Mouse (Mus musculus): ENCODE data around the gene Meltf. TPM values are rescaled to one million over a fixed set of nuclear protein-coding genes. Genes with fewer than 3 reads are reported as not detected.
"Not testable (repeated sequence)": the region's sequence is repeated elsewhere in the genome, so short reads cannot be mapped to it uniquely, and the experiment has no call there.

The Meltf gene
- total RNA-seq, 2 experiments from 2014 or later: 0.07 TPM; not detected in 1

DNA sequence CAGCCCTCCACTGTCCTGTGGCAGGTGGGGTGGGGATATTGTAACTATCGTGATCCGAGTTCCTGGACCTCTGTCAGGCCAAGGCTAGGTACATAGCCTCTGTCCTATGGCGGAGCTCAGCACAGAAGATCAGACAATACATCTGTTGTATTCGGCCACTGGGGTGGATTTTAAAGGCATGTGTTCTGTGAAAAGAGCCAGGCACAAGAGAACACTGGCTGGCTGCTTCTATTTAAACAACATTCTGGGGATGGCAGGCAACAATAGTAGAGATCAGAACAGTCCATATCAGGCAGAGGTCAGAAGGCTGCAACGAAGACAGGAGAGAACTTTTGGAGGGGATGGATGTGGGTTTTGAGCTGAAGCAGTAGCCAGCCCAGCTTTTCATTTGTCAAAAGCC lies 53.6 kb downstream of the Meltf start:
- intact Hi-C loops (cut with DNase I): no loop called here
- DNase-seq: no peak

DNA sequence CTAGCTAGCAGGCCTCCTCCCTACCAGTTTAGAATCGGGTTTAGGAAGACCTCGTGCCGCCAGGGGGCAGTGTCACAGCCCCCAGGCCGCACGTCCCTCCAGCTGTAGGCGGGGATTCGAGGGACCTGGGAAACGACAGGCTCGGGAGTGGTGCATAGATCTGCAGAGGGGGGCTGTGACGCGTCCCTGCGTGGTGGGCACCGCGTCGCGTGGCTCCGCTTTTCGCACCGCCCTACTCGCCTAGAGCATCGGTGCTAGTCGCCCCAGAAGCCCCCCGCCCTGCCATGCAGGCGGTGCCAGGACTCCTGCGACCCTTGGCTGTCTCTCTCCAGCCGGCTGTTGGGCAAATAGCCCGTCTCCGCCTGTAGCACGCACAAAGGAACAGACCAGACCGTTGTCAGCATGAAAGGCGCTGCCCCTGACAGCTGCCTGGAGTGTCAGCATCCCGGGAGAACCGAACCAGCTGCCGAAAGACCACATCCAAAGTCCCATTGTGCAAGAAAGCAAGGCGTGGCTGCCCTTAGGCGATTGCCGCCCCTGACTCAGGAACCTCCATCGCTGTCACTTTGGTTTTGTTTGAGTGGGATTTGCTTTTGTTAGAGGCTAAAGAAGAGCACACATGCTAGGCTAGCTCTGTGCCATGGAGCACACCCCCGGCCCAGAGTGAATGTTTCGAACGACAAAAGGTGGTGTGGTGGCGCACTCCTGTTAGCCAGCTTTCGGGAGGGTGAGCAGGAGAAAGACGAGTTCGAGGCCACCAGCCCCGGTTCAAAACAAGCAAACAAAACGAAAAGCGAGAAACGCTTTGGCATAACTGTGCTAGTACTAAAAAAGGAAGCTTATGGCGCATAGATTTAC lies 54.5 kb downstream of the Meltf start:
- DNase-seq: peak; percentile 89 to 93
- intact Hi-C loops (cut with DNase I): no loop called here

DNA sequence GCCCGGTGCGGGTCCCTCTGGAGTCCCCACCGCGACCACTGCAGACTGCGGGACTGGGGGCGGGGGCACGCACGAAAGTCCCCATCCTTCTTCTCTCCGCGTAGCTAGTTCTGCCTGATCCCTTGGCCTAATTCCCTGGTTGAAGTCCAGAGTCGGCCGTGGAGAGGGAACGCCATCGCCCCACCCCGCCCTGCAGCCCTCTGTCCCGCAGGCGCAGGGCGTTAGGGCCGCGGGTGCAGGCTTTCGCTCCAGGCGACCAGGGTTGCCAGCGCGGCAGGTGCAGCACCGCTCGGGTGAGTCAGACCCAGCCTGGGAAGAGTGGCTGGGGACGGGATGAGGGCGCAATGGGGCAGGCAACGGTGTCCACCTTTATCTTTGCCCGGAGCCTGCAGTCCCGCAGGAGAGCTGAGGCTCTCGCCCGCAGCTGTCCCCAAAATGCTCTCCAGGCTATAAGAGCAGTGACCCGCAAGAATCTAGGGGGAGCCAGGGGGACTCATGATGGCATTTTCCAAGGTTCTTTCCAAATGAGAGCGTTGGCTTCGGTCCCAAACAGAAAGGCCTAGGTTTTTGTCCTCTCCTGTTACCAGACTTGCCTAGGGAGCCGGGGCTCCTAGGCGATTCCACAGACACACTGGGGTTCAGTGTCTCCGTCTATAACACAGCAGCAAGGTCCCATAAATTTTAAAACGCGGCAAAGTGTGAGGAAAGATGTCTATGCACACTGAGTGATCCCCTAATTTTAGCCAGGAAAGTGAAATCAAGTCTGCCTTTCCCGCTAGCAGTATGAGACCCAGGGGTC lies 55.3 kb downstream of the Meltf start, which contains the start of gene Pigz:
TSS of gene Pigz (plus strand) at position 101 of the 799 bp plus-strand sequence.
- peak; percentile 68 to 72 for DNase-seq
- intact Hi-C loops (cut with DNase I): no loop called here

DNA sequence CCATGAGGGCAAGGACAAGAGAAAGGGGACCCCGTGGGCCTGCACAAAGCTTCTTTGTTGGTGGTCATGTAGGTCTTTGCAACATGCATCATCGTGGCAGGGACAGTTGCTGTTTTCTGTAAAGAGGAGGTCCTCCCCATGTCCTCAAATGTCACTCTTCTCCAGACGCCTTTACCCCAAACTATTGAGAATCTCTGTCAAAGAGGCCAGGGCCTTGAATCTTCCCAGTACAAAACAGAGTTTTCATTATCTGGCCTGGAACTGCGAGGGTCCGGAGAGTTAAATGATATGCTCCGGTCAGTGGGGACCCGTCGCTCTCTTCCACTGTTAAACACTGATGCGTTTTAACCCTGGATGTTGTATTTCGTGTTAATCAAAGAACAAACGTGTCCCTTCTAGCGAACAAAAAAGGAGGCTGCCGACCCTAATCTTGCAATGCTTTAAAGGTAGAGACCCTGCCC lies 56.0 kb downstream of the Meltf start:
- DNase-seq: no peak
- intact Hi-C loops (cut with DNase I): no loop called here

DNA sequence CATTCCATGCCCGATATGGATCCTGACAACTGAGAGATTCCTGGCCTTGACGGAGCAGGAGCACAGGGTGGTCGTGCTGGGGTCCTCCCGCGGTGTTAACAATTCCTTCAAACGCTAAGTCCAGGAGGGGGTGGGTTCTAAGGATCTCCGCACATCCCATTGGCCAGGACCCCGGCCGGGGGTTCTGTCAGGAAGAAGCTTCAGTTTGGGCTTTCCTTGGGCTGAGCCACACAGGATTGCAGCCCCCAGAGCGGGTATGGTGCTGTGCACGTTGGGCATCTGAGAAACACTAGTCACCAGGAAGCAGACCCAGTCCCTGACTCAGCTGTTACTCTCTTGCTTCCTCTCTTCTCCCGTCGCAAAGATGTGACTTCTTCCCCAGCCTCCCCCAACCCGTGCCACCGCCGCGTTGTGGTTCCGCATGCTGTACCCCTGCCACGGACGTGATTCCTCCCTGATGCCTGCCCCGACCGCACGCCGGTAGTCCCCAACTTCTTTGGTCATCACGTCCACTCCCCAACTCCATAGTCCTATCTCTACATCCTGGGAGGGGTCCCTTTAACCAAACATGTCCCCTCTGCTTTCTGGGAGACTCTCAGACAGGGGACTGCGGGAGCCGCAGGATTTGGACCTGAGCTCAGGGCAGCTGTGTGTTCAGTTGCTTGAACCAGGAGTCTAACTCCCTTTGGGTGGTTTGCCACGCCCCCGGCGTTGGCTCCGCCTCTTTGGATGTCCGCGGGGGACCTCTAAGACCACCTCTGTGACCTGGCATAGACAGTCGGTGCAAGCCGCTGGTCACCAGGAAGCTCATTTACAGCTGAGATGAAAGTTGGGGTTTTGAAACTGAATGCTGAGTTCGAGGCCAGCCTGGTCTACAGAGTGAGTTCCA lies 56.7 kb downstream of the Meltf start:
- no peak for DNase-seq

DNA sequence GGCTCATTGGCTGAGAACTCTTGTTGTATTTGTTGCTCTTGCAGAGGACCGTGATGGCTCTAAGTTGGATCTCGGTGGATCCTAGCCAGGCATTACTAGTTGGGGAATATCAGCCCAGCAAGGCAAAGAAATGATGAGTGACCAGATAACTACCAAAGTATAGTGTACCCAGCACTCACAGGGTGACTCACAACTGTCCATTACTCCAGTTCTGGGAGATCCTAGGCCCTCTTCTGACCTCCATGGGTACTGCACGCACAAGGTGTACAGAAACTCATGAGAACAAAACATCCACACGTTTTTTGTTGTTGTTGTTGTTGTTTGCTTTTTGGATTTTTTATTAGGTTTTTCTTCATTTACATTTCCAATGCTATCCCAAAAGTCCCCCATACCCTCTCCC lies 58.0 kb downstream of the Meltf start:
- DNase-seq: no peak
- intact Hi-C loops (cut with DNase I): no loop called here

More for the DNA sequence above, 56.7 kb downstream of the Meltf start:
- intact Hi-C loops (cut with DNase I): no loop called here

DNA sequence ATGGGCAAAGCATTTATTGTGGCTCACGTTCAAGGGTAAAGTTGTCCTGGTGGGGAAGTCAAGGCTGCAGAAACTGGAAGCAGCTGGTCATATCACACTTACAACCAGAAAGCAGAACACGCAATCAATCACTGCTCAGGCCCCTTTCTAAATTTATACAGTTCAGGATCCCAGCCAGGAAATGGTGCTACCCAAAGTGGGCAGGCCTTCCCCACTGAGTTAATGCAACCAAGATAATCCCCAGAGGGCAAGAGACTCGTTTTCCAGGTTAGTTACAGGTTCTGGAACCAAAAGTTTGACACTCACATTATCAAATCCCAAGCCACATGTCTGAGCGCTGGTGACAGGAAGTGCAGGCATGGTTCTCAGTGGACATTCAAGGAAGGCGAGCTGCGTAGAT lies 60.2 kb downstream of the Meltf start:
- intact Hi-C loops (cut with DNase I): no loop called here
- DNase-seq: no peak

DNA sequence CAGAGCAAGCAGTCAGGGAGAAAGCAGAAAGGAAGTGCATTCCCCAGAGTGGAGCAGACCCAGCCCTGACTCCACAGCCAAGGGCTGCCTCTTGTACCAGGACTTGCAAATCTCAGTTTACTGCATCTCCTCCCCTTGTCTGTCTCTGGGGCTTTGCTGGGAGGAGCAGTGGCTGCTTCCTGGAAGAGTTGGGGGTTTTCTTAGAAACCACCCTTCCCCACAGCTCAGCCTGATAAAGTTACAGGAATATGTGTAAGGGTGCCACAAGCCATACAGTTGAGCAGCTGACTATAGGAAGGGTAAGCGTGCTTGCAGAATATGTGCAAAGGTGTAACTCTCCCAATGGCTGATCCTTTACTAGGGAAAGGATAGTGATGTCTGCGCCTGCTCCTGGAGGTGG lies 62.0 kb downstream of the Meltf start:
- intact Hi-C loops (cut with DNase I): no loop called here
- no peak for DNase-seq

DNA sequence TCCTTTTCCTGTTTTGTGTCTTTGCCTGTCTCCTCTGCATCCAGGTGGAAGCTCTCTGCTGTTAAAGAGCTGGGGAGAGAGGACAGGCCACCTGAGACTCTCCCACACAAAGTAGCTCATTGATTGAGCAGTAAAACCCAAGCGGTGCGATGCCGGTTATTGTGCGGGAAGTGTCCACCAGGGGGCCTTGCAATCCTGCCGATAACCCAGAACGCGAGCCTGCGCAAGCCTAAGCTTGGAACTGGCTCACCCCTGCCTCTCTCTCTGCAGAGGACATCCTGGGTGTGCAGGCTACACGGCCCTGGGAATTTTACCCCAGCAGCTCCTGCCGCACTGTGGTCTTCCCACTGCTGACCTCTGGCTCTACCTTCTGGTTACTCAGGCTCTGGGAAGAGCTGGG lies 65.4 kb downstream of the Meltf start:
- intact Hi-C loops (cut with DNase I): no loop called here

DNA sequence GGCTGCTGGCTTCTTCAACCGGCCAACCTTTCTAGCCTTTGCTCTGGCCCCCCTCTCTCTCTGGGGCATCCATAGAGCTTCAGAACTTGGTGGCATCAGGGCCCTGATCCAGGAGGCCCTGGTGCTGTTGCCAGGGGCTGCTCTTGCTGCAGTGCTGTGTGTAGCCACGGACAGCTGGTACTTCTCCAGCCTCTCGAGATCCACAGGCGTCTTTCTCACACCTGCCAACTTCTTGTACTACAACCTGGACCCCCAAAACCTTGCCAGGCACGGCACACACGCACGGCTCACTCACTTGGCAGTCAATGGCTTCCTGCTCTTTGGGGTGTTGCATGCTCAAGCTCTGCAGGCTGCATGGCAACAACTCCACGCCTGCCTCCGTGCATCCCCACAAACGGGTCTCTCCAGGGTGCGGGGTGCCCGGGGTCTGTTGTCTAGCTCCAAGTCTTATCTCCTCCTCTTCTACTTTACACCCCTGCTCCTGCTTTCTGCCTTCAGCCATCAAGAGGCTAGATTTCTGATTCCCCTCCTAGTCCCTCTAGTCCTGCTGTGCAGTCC lies 66.2 kb downstream of the Meltf start:
- intact Hi-C loops (cut with DNase I): loop anchor here (5.0 kb wide), 2 partner anchors 58 to 303 kb away; partner anchors contain the start of genes Fbxo45, Senp5 and Wdr53
- DNase-seq: no peak

More for the DNA sequence above, 65.4 kb downstream of the Meltf start:
- DNase-seq: peak; percentile 76 to 83

DNA sequence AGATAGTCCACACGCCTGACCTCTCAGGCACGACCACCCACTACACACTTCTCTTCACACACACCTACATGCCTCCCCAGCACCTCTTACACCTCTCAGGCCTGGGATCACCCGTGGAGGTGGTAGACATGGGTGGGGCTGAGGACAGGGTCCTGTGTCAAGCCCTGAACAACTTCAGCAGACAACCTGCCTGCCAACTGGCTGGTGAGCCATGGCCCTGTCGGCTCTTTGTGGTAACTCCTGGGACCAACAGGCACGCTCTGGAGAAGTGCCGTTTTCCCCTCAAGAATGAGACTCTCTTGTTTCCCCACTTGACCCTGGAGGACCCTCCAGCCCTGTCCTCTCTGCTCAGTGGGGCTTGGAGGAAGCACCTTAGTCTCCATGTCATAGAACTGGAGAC lies 66.8 kb downstream of the Meltf start:
- no peak for DNase-seq
- intact Hi-C loops (cut with DNase I): loop anchor here (5.0 kb wide), 2 partner anchors 57 to 302 kb away; partner anchors contain the start of genes Fbxo45, Senp5 and Wdr53

DNA sequence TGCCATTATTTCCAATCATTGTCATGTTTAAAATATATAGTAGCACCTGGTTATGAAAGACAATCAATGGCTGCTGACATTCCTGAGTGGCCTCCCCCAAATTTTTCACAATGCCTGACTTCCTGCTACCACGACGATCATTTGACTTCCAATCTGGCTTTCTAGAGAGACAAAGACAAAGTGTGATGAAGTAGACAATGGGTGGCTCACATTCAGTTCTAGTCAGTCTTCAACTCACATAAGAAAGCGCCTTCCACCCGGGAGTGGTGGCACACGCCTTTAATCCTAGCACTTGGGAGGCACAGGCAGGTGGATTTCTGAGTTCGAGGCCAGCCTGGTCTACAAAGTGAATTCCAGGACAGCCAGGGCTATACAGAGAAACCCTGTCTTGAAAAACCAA lies 67.4 kb downstream of the Meltf start:
- not testable (repeated sequence) for DNase-seq
- intact Hi-C loops (cut with DNase I): loop anchor here (5.0 kb wide), 2 partner anchors 56 to 301 kb away; partner anchors contain the start of genes Fbxo45, Senp5 and Wdr53

DNA sequence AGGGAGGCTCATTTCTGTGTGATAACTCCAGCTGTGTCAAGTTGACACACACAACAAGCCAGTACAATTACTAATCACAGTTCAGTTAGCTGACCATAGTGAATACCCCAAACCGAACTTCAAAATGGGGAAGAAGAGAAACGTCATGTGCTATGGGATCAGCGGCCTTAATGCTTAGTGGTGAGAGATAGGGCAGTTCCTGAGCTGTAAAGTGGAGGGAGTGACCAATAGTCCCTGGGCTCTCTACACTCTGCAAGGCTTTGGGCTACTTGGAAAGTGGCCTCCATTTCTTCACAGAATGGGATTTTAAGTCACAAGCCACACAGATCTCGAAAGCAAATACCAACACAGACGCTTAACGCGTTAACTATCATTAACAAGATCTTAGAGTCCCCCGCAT lies 68.7 kb downstream of the Meltf start:
- intact Hi-C loops (cut with DNase I): loop anchor here (5.0 kb wide), 2 partner anchors 55 to 300 kb away; partner anchors contain the start of genes Fbxo45, Senp5 and Wdr53
- no peak for DNase-seq

DNA sequence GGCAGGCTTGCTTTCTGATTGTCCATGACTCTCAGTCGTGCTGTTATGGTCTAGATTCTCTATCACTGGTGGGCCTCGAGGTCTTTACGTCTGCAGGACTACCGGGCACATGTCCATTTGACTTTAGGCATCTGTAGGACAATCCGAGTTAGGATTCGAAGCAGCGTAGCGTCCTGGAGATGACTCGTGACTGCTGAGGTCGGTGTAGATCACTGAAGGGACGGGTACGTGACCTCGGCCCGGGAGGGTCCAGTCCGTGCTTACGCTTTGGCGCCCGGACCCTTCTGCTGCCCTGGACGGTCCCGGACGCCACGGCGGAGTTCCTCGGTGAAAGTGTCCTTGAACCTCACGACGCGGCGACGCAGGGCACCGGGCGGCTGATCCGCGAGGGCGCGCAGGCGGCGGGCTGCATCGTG lies 69.3 kb downstream of the Meltf start:
- no peak for DNase-seq
- intact Hi-C loops (cut with DNase I): loop anchor here (5.0 kb wide), 2 partner anchors 54 to 299 kb away; partner anchors contain the start of genes Fbxo45, Senp5 and Wdr53

DNA sequence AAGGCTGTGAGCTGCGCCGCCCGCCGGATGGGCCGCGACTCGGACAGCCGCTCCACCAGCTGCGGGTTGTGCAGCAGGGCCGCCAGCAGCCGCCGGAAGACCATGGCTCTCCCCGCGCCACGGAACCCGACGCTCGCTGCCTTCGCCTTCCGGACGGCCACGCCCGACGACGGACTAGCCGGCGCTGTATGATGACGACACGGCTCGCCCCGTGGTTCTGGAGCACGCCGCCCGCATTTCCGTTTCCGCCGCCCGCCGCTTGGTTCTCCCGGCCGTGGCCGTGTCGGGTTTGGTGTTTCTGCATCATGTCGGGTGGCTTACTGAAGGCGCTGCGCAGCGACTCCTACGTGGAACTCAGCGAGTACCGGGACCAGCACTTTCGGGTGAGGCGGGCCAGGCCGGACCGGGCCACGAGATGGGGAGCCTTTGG lies 69.8 kb downstream of the Meltf start, which contains the start of the genes 0610012G03Rik and Ncbp2:
TSS of gene 0610012G03Rik (minus strand) at position 150 of the 430 bp plus-strand sequence.
TSS of gene Ncbp2 (plus strand) at position 169 of the 430 bp plus-strand sequence.
- intact Hi-C loops (cut with DNase I): loop anchor here (5.0 kb wide), 2 partner anchors 54 to 299 kb away; partner anchors contain the start of genes Fbxo45, Senp5 and Wdr53
- peak; percentile 95 to 99 for DNase-seq
